Mouse (Mus musculus): ENCODE measurements at regions not wholly inside any gene's neighbourhood (a gene's known extent, or its start where the extent isn't known, plus 50 kb on each side); places are given as distances from the start of the nearest gene placed in this dataset.

DNA sequence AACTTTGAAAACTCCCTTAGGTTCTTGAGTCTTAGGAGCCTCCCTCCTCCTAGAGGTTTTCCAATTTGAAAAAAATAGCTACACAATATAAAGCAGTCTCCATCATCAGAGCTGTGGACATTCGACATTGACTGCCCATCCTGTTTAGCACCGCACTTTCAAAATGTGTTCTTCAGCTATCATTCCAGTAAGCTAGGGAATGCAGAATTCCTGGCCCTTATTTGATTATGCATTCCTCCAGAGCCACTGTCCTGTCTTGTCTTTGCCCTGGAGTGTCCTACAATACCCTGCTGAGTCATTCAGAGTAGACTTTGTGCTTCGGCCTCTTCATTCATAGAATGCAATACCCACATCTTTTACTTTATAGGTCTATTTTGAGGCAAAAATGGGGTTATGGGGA, 267.0 kb upstream of the Hnrnpa3 start:
- H3K27ac ChIP-seq (ENCODE audit: low read depth, low read length), result no peak overlapping the region
- no peaks in the 10 kb centered on the region for H3K4me1 ChIP-seq (replicated peaks; ENCODE audit: control insufficient read depth, insufficient read depth, low read length)
- DNase-seq (ENCODE audit: low spot score) (no peak), ATAC-seq (replicated peaks; ENCODE audit: low FRiP score) (no peak)
- 85% methylated on average over 3 of the region's 3 CpGs for WGBS
- H3K9ac ChIP-seq (ENCODE audit: low read depth, low read length), result no peak overlapping the region
- no peaks in the 10 kb centered on the region for H3K9me3 ChIP-seq (ENCODE audit: control insufficient read depth, low read length)
- no peaks in the 10 kb centered on the region for H3K36me3 ChIP-seq (ENCODE audit: control insufficient read depth, insufficient read depth, low read length)
- H3K4me2 ChIP-seq, result no peak overlapping the region
- H3K4me3 ChIP-seq (ENCODE audit: low read depth, low read length), result no peak overlapping the region
- H3K27me3 ChIP-seq (replicated peaks; ENCODE audit: control insufficient read depth, insufficient read depth, low read length), result no peaks in the 10 kb centered on the region

GRCm38 (mm10) chr2:75394928-75395673, 264.0 kb upstream of the Hnrnpa3 start:
- no peaks in the 10 kb centered on the region for H3K4me1 ChIP-seq (replicated peaks; ENCODE audit: control insufficient read depth, insufficient read depth, low read length)
- H3K4me2 ChIP-seq, result no peak overlapping the region
- DNase-seq (ENCODE audit: low spot score) (no peak), ATAC-seq (replicated peaks; ENCODE audit: low FRiP score) (no peak)
- no peak overlapping the region for H3K27ac ChIP-seq (ENCODE audit: low read depth, low read length)
- H3K36me3 ChIP-seq (ENCODE audit: control insufficient read depth, insufficient read depth, low read length), result no peaks in the 10 kb centered on the region
- H3K9ac ChIP-seq (ENCODE audit: low read depth, low read length), result no peak overlapping the region
- H3K27me3 ChIP-seq (replicated peaks; ENCODE audit: control insufficient read depth, insufficient read depth, low read length), result no peaks in the 10 kb centered on the region
- H3K4me3 ChIP-seq (ENCODE audit: low read depth, low read length), result no peak overlapping the region
- 73% methylated on average over 6 of the region's 6 CpGs for WGBS
- H3K9me3 ChIP-seq (ENCODE audit: control insufficient read depth, low read length), result no peaks in the 10 kb centered on the region

DNA sequence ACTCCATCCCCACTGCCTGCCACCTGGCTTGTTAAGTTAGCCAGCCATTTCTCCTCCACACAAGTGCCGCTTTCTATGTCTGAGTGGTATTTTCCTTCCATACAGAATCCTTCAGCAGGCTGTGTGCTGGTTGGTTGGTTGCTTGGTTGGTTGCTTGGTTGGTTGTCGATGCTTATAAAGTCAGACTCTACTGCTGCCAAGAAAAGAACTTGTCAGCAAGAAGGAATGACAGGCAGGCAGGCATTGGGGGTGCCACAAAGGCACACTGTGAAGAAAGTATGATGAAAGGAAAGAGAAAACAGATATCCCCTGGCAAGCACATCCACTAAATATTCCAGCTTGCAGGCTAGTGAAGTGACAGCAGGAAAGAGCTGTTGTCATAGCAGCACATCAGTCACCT, 263.0 kb upstream of the Hnrnpa3 start:
- Histone ChIP-seq H3K9ac (ENCODE audit: low read depth, low read length) (no peak overlapping the region), H3K9me3 (ENCODE audit: control insufficient read depth, low read length) (no peaks in the 10 kb centered on the region), H3K27ac (ENCODE audit: low read depth, low read length) (no peak overlapping the region), H3K4me2 (no peak overlapping the region), H3K36me3 (ENCODE audit: control insufficient read depth, insufficient read depth, low read length) (no peaks in the 10 kb centered on the region), H3K27me3 (replicated peaks; ENCODE audit: control insufficient read depth, insufficient read depth, low read length) (no peaks in the 10 kb centered on the region), H3K4me3 (ENCODE audit: low read depth, low read length) (no peak overlapping the region), H3K4me1 (replicated peaks; ENCODE audit: control insufficient read depth, insufficient read depth, low read length) (no peaks in the 10 kb centered on the region)
- 88% methylated on average over 2 of the region's 2 CpGs for WGBS
- DNase-seq (ENCODE audit: low spot score), result no peak
- ATAC-seq (replicated peaks; ENCODE audit: low FRiP score), result no peak

DNA sequence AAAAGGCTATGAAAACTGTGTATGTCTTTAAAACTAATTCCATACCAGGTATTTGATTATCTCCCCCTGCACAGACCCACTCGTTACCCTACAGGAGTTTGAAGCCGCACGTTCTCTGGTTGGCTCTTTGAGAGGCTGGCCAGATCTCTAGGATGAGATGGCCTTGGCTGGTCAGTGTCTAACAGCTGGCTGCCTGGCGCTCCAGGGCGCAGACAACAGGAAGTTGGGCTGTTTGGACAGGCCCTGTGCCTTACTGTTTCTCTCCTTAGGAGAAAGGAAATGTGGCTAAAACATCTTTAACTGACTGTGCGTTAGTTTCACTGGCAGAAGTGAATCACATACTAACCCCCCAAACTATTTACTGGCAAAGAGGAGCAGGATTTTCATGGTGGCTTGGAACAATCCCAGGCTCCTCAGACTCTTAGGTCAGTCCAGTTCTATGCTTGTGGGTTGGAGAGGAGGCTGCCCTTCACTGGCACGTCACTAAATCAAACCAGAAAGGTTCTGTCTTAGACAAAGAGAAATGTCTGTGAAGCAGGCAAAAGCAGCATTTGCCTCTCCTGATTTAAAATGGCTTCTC, 258.7 kb upstream of the Hnrnpa3 start:
- 64% methylated on average over 7 of the region's 7 CpGs for WGBS
- no peak for DNase-seq (ENCODE audit: low spot score)

DNA sequence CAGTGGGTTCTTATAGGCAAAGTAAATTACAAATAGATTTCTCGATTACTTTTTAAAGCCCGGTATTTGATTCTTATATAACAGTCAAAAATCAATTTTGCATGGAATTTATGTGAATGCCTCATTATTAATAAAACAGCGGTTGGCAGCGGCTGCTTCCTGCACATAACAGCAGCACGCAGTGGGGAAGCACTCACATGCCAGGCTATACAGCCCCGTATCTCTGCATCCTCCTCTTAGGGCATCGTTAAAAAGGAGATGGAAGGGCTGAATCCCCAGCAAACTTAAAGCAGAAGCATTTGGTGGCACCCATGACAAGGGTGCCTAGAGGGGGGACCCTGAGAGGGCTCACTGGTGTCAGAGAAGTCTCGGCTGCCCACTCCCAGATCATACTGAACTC, 255.3 kb upstream of the Hnrnpa3 start:
- no peak overlapping the region for H3K9ac ChIP-seq (ENCODE audit: low read depth, low read length)
- no peak overlapping the region for H3K4me3 ChIP-seq (ENCODE audit: low read depth, low read length)
- ATAC-seq (replicated peaks; ENCODE audit: low FRiP score) (no peak), DNase-seq (ENCODE audit: low spot score) (no peak)
- WGBS, result 80% methylated on average over 8 of the region's 8 CpGs
- H3K4me2 ChIP-seq, result no peak overlapping the region
- no peaks in the 10 kb centered on the region for H3K4me1 ChIP-seq (replicated peaks; ENCODE audit: control insufficient read depth, insufficient read depth, low read length)
- no peaks in the 10 kb centered on the region for H3K36me3 ChIP-seq (ENCODE audit: control insufficient read depth, insufficient read depth, low read length)
- no peak overlapping the region for H3K27ac ChIP-seq (ENCODE audit: low read depth, low read length)
- H3K9me3 ChIP-seq (ENCODE audit: control insufficient read depth, low read length), result no peaks in the 10 kb centered on the region
- no peaks in the 10 kb centered on the region for H3K27me3 ChIP-seq (replicated peaks; ENCODE audit: control insufficient read depth, insufficient read depth, low read length)

More for the DNA sequence above, 258.7 kb upstream of the Hnrnpa3 start:
- Histone ChIP-seq H3K27me3 (replicated peaks; ENCODE audit: control insufficient read depth, insufficient read depth, low read length) (no peaks in the 10 kb centered on the region), H3K4me1 (replicated peaks; ENCODE audit: control insufficient read depth, insufficient read depth, low read length) (no peaks in the 10 kb centered on the region), H3K4me2 (no peak overlapping the region), H3K9ac (ENCODE audit: low read depth, low read length) (no peak overlapping the region), H3K27ac (ENCODE audit: low read depth, low read length) (no peak overlapping the region), H3K36me3 (ENCODE audit: control insufficient read depth, insufficient read depth, low read length) (no peaks in the 10 kb centered on the region), H3K9me3 (ENCODE audit: control insufficient read depth, low read length) (no peaks in the 10 kb centered on the region), H3K4me3 (ENCODE audit: low read depth, low read length) (no peak overlapping the region)
- no peak for ATAC-seq (replicated peaks; ENCODE audit: low FRiP score)

GRCm38 (mm10) chr2:75405524-75406214, 253.4 kb upstream of the Hnrnpa3 start:
- Histone ChIP-seq H3K27ac (ENCODE audit: low read depth, low read length) (no peak overlapping the region), H3K4me2 (no peak overlapping the region), H3K36me3 (ENCODE audit: control insufficient read depth, insufficient read depth, low read length) (no peaks in the 10 kb centered on the region), H3K9me3 (ENCODE audit: control insufficient read depth, low read length) (no peaks in the 10 kb centered on the region), H3K27me3 (replicated peaks; ENCODE audit: control insufficient read depth, insufficient read depth, low read length) (no peaks in the 10 kb centered on the region), H3K4me3 (ENCODE audit: low read depth, low read length) (no peak overlapping the region), H3K4me1 (replicated peaks; ENCODE audit: control insufficient read depth, insufficient read depth, low read length) (no peaks in the 10 kb centered on the region), H3K9ac (ENCODE audit: low read depth, low read length) (no peak overlapping the region)
- DNase-seq (ENCODE audit: low spot score) (no peak), ATAC-seq (replicated peaks; ENCODE audit: low FRiP score) (no peak)
- WGBS, result 82% methylated on average over 13 of the region's 13 CpGs

- H3K9ac ChIP-seq (ENCODE audit: low read depth, low read length), result no peak overlapping the region
- DNase-seq (ENCODE audit: low spot score) (no peak), ATAC-seq (replicated peaks; ENCODE audit: low FRiP score) (no peak)
- no peak overlapping the region for H3K4me2 ChIP-seq
- no peak overlapping the region for H3K27ac ChIP-seq (ENCODE audit: low read depth, low read length)
- H3K4me1 ChIP-seq (replicated peaks; ENCODE audit: control insufficient read depth, insufficient read depth, low read length), result no peaks in the 10 kb centered on the region
- no peaks in the 10 kb centered on the region for H3K9me3 ChIP-seq (ENCODE audit: control insufficient read depth, low read length)
- no peaks in the 10 kb centered on the region for H3K27me3 ChIP-seq (replicated peaks; ENCODE audit: control insufficient read depth, insufficient read depth, low read length)
- WGBS, result 68% methylated on average over 6 of the region's 6 CpGs
- H3K4me3 ChIP-seq (ENCODE audit: low read depth, low read length), result no peak overlapping the region
- no peaks in the 10 kb centered on the region for H3K36me3 ChIP-seq (ENCODE audit: control insufficient read depth, insufficient read depth, low read length)
Observed at GRCm38 (mm10) chr2:75406721-75407455, 252.2 kb upstream of the Hnrnpa3 start.

- H3K4me1 ChIP-seq (replicated peaks; ENCODE audit: control insufficient read depth, insufficient read depth, low read length), result no peaks in the 10 kb centered on the region
- no peak overlapping the region for H3K9ac ChIP-seq (ENCODE audit: low read depth, low read length)
- no peak overlapping the region for H3K4me3 ChIP-seq (ENCODE audit: low read depth, low read length)
- H3K9me3 ChIP-seq (ENCODE audit: control insufficient read depth, low read length), result no peaks in the 10 kb centered on the region
- no peak for DNase-seq (ENCODE audit: low spot score)
- no peaks in the 10 kb centered on the region for H3K36me3 ChIP-seq (ENCODE audit: control insufficient read depth, insufficient read depth, low read length)
- no peak overlapping the region for H3K4me2 ChIP-seq
- H3K27ac ChIP-seq (ENCODE audit: low read depth, low read length), result no peak overlapping the region
- no peaks in the 10 kb centered on the region for H3K27me3 ChIP-seq (replicated peaks; ENCODE audit: control insufficient read depth, insufficient read depth, low read length)
- no peak for ATAC-seq (replicated peaks; ENCODE audit: low FRiP score)
- 61% methylated on average over 4 of the region's 4 CpGs for WGBS
Observed at GRCm38 (mm10) chr2:75407560-75407959, 251.5 kb upstream of the Hnrnpa3 start.
